Mouse (Mus musculus) C2C12 (cell line): ENCODE measurements around the gene Rbm14.

Experiments used
- CEBPB ChIP-seq: IDR thresholded peaks from one replicate; pipeline ENCODE4 v1.6.1; 2011; ENCODE audit warnings: low read depth, mild to moderate bottlenecking, control low read depth, moderate library complexity
- CTCF ChIP-seq: IDR thresholded peaks from one replicate; pipeline ENCODE4 v1.5.1; 2011; ENCODE audit not compliant: control insufficient read depth, insufficient read depth, insufficient read length
- FOSL1 ChIP-seq: IDR thresholded peaks from one replicate; pipeline ENCODE4 v1.8.0; 2011; ENCODE audit warnings: mild to moderate bottlenecking, low read length; ENCODE audit not compliant: poor library complexity, insufficient read depth, severe bottlenecking
- MAX ChIP-seq: IDR thresholded peaks from one replicate; pipeline ENCODE4 v1.6.1; 2011; ENCODE audit warnings: mild to moderate bottlenecking, control low read depth
- MYOD1 ChIP-seq: IDR thresholded peaks from one replicate; pipeline ENCODE4 v1.6.1; 2011; ENCODE audit warnings: low read depth; ENCODE audit not compliant: control insufficient read depth, insufficient read length
- MYOG ChIP-seq: IDR thresholded peaks from one replicate; pipeline ENCODE4 v1.6.1; 2011; ENCODE audit not compliant: control insufficient read depth, insufficient read length; ENCODE audit errors: extremely low read depth
- USF1 ChIP-seq: IDR thresholded peaks from one replicate; pipeline ENCODE4 v1.6.1; 2011; ENCODE audit warnings: low read depth, mild to moderate bottlenecking, control low read depth, moderate library complexity

DNA sequence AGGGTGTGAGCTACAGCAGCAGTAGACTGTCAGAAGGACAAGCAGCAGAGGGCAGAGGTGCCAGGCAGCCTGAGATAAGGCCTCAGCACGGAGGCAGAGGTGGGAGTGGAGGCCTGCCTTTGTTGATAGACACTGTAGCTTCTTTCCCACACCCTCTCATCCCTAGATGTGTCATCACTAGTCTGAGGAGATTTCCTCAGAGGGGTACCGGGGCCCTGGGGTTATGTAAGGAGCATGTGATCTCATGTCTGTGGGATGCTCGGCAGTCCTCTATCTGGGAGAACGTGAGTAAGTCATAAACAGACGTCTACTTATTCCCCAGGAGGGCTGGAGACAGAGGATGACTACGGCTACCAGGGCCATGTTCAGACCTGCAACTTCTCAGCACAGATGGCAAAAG is 47.6 kb upstream of the Rbm14 start:
- TF ChIP-seq CTCF: no peak
- TF ChIP-seq USF1: no peak
- no peak for TF ChIP-seq MAX
- no peak for TF ChIP-seq MYOD1
- TF ChIP-seq CEBPB: no peak
- no peak for TF ChIP-seq FOSL1
- no peak for TF ChIP-seq MYOG
